Mouse (Mus musculus) frontal cortex, postnatal 10 days (tissue): Measurements from ENCODE around the gene Map3k14.

Experiments used
- DNase-seq, 2 experiments: peaks; one replicate each; pipeline ENCODE4 v3.0.0; 2022; ENCODE audit warnings: low spot score in 2 of 2, mixed read lengths in 1 of 2

Gene Map3k14

GRCm38 (mm10) chr11:103210291-103210690 lies 57.0 kb downstream of the Map3k14 start:
- DNase-seq = no peak

GRCm38 (mm10) chr11:103208458-103208857 lies 58.8 kb downstream of the Map3k14 start, which contains the start of gene 1700023F06Rik:
Gene 1700023F06Rik, minus strand, starts transcription at chr11:103208558.
- DNase-seq = no peak

GRCm38 (mm10) chr11:103206203-103206602 lies 61.1 kb downstream of the Map3k14 start:
- no peak for DNase-seq

- DNase-seq = no peak
Observed at GRCm38 (mm10) chr11:103202376-103202775, 64.9 kb downstream of the Map3k14 start.

GRCm38 (mm10) chr11:103201664-103202063 lies 65.6 kb downstream of the Map3k14 start:
- DNase-seq = peak; percentile 75 to 81

- DNase-seq = peak; percentile 63 to 69
Observed at GRCm38 (mm10) chr11:103198911-103199803, 68.1 kb downstream of the Map3k14 start.

GRCm38 (mm10) chr11:103198339-103198738 lies 68.9 kb downstream of the Map3k14 start:
- no peak for DNase-seq

GRCm38 (mm10) chr11:103197340-103197739 lies 69.9 kb downstream of the Map3k14 start:
- no peak for DNase-seq

- DNase-seq = no peak
Observed at GRCm38 (mm10) chr11:103195656-103196055, 71.6 kb downstream of the Map3k14 start.

GRCm38 (mm10) chr11:103195236-103195635 lies 72.0 kb downstream of the Map3k14 start:
- DNase-seq = no peak

- DNase-seq = no peak
Observed at GRCm38 (mm10) chr11:103193825-103194168, 73.5 kb downstream of the Map3k14 start.

- peak in 1 of 2 experiments; percentile 68 for DNase-seq
Observed at GRCm38 (mm10) chr11:103192956-103193824, 74.1 kb downstream of the Map3k14 start.

- DNase-seq = peak in 1 of 2 experiments; percentile 39
Observed at GRCm38 (mm10) chr11:103192230-103192955, 74.9 kb downstream of the Map3k14 start.

GRCm38 (mm10) chr11:103184891-103185290 lies 82.4 kb downstream of the Map3k14 start:
- no peak for DNase-seq

- no peak for DNase-seq
Observed at GRCm38 (mm10) chr11:103181911-103182310, 85.4 kb downstream of the Map3k14 start.

GRCm38 (mm10) chr11:103181349-103181748 lies 85.9 kb downstream of the Map3k14 start:
- DNase-seq = no peak

GRCm38 (mm10) chr11:103180426-103180825 lies 86.8 kb downstream of the Map3k14 start:
- DNase-seq = no peak

- no peak for DNase-seq
Observed at GRCm38 (mm10) chr11:103178748-103179147, 88.5 kb downstream of the Map3k14 start.

GRCm38 (mm10) chr11:103177815-103178485 lies 89.3 kb downstream of the Map3k14 start:
- no peak for DNase-seq

GRCm38 (mm10) chr11:103177216-103177615 lies 90.1 kb downstream of the Map3k14 start:
- DNase-seq = no peak

- DNase-seq = no peak
Observed at GRCm38 (mm10) chr11:103176510-103176909, 90.8 kb downstream of the Map3k14 start.
